ENCODE assay signal across 7 mouse cellular contexts in genomic region chr11:100319492-100320171, GRCm38 (mm10). TPM values are rescaled to one million over a fixed set of nuclear protein-coding genes. Genes with fewer than 3 reads are reported as not detected.
DNase-seq lines count a peak whose midpoint lies in the region; ATAC-seq and TF ChIP-seq lines count a peak whose summit lies in the region.

Gene Eif1, plus strand, starts transcription at chr11:100319885.

- peak; percentile 74 for TF ChIP-seq POLR2A in small intestine, adult 2 months (IDR thresholded peaks at IDR 0.05; ENCODE audit: low read depth, low read length)

- WGBS in embryonic facial prominence, embryonic 10.5 days = under 1% methylated on average over 58 of the region's 58 CpGs
- WGBS in intestine, postnatal 0 days = 1% methylated on average over 50 of the region's 58 CpGs
- under 1% methylated on average over 49 of the region's 58 CpGs for WGBS in midbrain, embryonic 12.5 days
- 1% methylated on average over 55 of the region's 58 CpGs for WGBS in small intestine, adult 2 months

- peaks cover 24% of the 10 kb centered on the region for H3K36me3 ChIP-seq in embryonic facial prominence, embryonic 10.5 days (replicated peaks)
- H3K36me3 ChIP-seq in intestine, postnatal 0 days (ENCODE audit: control insufficient read depth, insufficient read depth) = peaks cover 19% of the 10 kb centered on the region
- H3K36me3 ChIP-seq in midbrain, embryonic 12.5 days = peaks cover 15% of the 10 kb centered on the region
- H3K36me3 ChIP-seq in small intestine, adult 2 months (ENCODE audit: control insufficient read depth, insufficient read depth, low read length) = peaks cover 18% of the 10 kb centered on the region

- TF ChIP-seq CTCF in intestine, postnatal 0 days (IDR thresholded peaks at IDR 0.05; ENCODE audit: low read depth) = no peak
- TF ChIP-seq CTCF in small intestine, adult 2 months (IDR thresholded peaks at IDR 0.05; ENCODE audit: extremely low read depth, insufficient read length, insufficient replicate concordance, low read depth, low read length) = no peak

- no peaks in the 10 kb centered on the region for H3K9me3 ChIP-seq in embryonic facial prominence, embryonic 10.5 days
- no peaks in the 10 kb centered on the region for H3K9me3 ChIP-seq in intestine, postnatal 0 days (ENCODE audit: control insufficient read depth)
- no peaks in the 10 kb centered on the region for H3K9me3 ChIP-seq in midbrain, embryonic 12.5 days

- peaks cover 3% of the 10 kb centered on the region for H3K4me1 ChIP-seq in embryonic facial prominence, embryonic 10.5 days
- H3K4me1 ChIP-seq in intestine, postnatal 0 days (replicated peaks; ENCODE audit: control insufficient read depth, insufficient read depth, low read length) = no peaks in the 10 kb centered on the region
- H3K4me1 ChIP-seq in midbrain, embryonic 12.5 days = peaks cover 12% of the 10 kb centered on the region
- H3K4me1 ChIP-seq in small intestine, adult 2 months (ENCODE audit: control insufficient read depth, insufficient read depth, insufficient read length, low read length) = peaks cover 3% of the 10 kb centered on the region; the same call in 1 of the 2 replicates

- H3K9ac ChIP-seq in intestine, postnatal 0 days (ENCODE audit: low read depth, low read length) = peak within 1 kb of the TSS; percentile 92
- peak within 1 kb of the TSS; percentile 98 for H3K9ac ChIP-seq in midbrain, embryonic 12.5 days (replicated peaks)

- peak; percentile 100 for DNase-seq in adrenal gland, postnatal 10 days
- peak; percentile 100 for DNase-seq in embryonic facial prominence, embryonic 10.5 days (ENCODE audit: low spot score)
- DNase-seq in gonadal fat pad, adult 2 months (ENCODE audit: low read depth) = peak; percentile 88
- peak; percentile 100 for DNase-seq in left cerebral cortex, postnatal 4 days

- peak within 1 kb of the TSS; percentile 79 for H3K4me2 ChIP-seq in intestine, postnatal 0 days (replicated peaks; ENCODE audit: low read depth)
- H3K4me2 ChIP-seq in midbrain, embryonic 12.5 days (replicated peaks) = peak within 1 kb of the TSS; percentile 81

- H3K4me3 ChIP-seq in embryonic facial prominence, embryonic 10.5 days = peak within 1 kb of the TSS; percentile 92
- peak within 1 kb of the TSS; percentile 68 for H3K4me3 ChIP-seq in intestine, postnatal 0 days (ENCODE audit: low read depth, low read length)
- H3K4me3 ChIP-seq in midbrain, embryonic 12.5 days = peak within 1 kb of the TSS; percentile 81
- H3K4me3 ChIP-seq in small intestine, adult 2 months (ENCODE audit: low read depth, low read length) = peak within 1 kb of the TSS; percentile 82

- peak within 1 kb of the TSS; percentile 99 for H3K27ac ChIP-seq in embryonic facial prominence, embryonic 10.5 days (replicated peaks)
- peak within 1 kb of the TSS; percentile 100 for H3K27ac ChIP-seq in intestine, postnatal 0 days (ENCODE audit: low read depth, low read length)
- peak within 1 kb of the TSS; percentile 98 for H3K27ac ChIP-seq in midbrain, embryonic 12.5 days (replicated peaks)
- peak within 1 kb of the TSS; percentile 74 for H3K27ac ChIP-seq in small intestine, adult 2 months (ENCODE audit: insufficient read depth, low read depth, low read length)

- peak; percentile 85 for ATAC-seq in intestine, postnatal 0 days
- ATAC-seq in midbrain, embryonic 12.5 days (ENCODE audit: low FRiP score, low read depth) = peak; percentile 91

- intact Hi-C loops in left cerebral cortex, postnatal 4 days (cut with DNase I) = no loop called here

- H3K27me3 ChIP-seq in embryonic facial prominence, embryonic 10.5 days (replicated peaks; ENCODE audit: low read depth, poor library complexity, severe bottlenecking) = no peaks in the 10 kb centered on the region
- no peaks in the 10 kb centered on the region for H3K27me3 ChIP-seq in intestine, postnatal 0 days (replicated peaks; ENCODE audit: control insufficient read depth, insufficient read depth, low read length)
- no peaks in the 10 kb centered on the region for H3K27me3 ChIP-seq in midbrain, embryonic 12.5 days
- H3K27me3 ChIP-seq in small intestine, adult 2 months (ENCODE audit: control insufficient read depth, insufficient read depth, low read length) = no peaks in the 10 kb centered on the region

RNA-seq across cellular contexts. Expression of gene Eif1, which starts in this region (rescaled TPM):
- 1,000 to 10,000 TPM in 1 of 2 experiments, 100 to 1,000 TPM in 1; 930 to 1,143 TPM for total RNA-seq in adrenal gland, postnatal 10 days (2021)
- 1,675 and 1,681 TPM in 2 replicates for polyA plus RNA-seq in embryonic facial prominence, embryonic 10.5 days (2016; fragmentation: Nextera tagmentation; extraction: Ambion mirVana)
- 113 and 130 TPM in 2 replicates for polyA plus RNA-seq in gonadal fat pad, adult 2 months (2012; rRNA removed)
- polyA plus RNA-seq in intestine, postnatal 0 days (2015; fragmentation: Nextera tagmentation; extraction: Ambion mirVana) = 1,650 and 1,730 TPM in 2 replicates
- total RNA-seq in left cerebral cortex, postnatal 4 days (2021) = 100 to 1,000 TPM; 642 to 677 TPM
- 1,467 and 1,563 TPM in 2 replicates for polyA plus RNA-seq in midbrain, embryonic 12.5 days (2016; fragmentation: Nextera tagmentation; extraction: Ambion mirVana)
- polyA plus RNA-seq in small intestine, adult 2 months (2012; rRNA removed) = 49.3 and 102 TPM in 2 replicates

Comparison
In these comparisons a context has a peak if more than half of its experiments do, and no peak if none do; other contexts are left out.
1. Peak in every context shown above with its lines: DNase-seq, ATAC-seq, H3K4me3 ChIP-seq and H3K27ac ChIP-seq.
2. RNA of gene Eif1 (polyA plus RNA-seq): 1,675 to 1,681 TPM in embryonic facial prominence, embryonic 10.5 days, 1,650 to 1,730 TPM in intestine, postnatal 0 days and 1,467 to 1,563 TPM in midbrain, embryonic 12.5 days; 113 to 130 TPM in gonadal fat pad, adult 2 months and 49.3 to 102 TPM in small intestine, adult 2 months; every median in the first group is over 10 times any median in the second.